Mouse (Mus musculus) thymus, postnatal 4 days (tissue): ENCODE measurements at regions not wholly inside any gene's neighbourhood (a gene's known extent, or its start where the extent isn't known, plus 50 kb on each side); places are given as distances from the start of the nearest gene placed in this dataset.
A peak's percentile ranks its signal among the peaks of the same experiment; 100 is the strongest.

Source experiments
- DNase-seq: peaks from one replicate; pipeline ENCODE4 v3.0.0; 2021

- no peak for DNase-seq
These were observed 54.0 kb upstream of the Enpep start for GRCm38 (mm10) chr3:129386522-129386921.

- no peak for DNase-seq
These were observed 58.0 kb upstream of the Enpep start for GRCm38 (mm10) chr3:129390506-129390905.

- no peak for DNase-seq
These were observed 59.6 kb upstream of the Enpep start for GRCm38 (mm10) chr3:129391888-129392813.

GRCm38 (mm10) chr3:129392814-129393804 is 60.6 kb upstream of the Enpep start:
- DNase-seq, result no peak

- no peak for DNase-seq
These were observed 65.0 kb upstream of the Enpep start for GRCm38 (mm10) chr3:129397481-129397880.

GRCm38 (mm10) chr3:129400092-129400924 is 67.8 kb upstream of the Enpep start:
- no peak for DNase-seq

GRCm38 (mm10) chr3:129411389-129412054 is 79.0 kb upstream of the Enpep start:
- no peak for DNase-seq

GRCm38 (mm10) chr3:129412126-129412960 is 79.8 kb upstream of the Enpep start:
- no peak for DNase-seq

GRCm38 (mm10) chr3:129412961-129413246 is 80.4 kb upstream of the Enpep start:
- no peak for DNase-seq

GRCm38 (mm10) chr3:129415656-129416055 is 83.1 kb upstream of the Enpep start:
- DNase-seq, result no peak

GRCm38 (mm10) chr3:129416337-129416736 is 83.8 kb upstream of the Enpep start:
- DNase-seq, result no peak

GRCm38 (mm10) chr3:129421620-129422239 is 89.2 kb upstream of the Enpep start:
- peak; percentile 74 for DNase-seq

- DNase-seq, result no peak
These were observed 96.2 kb upstream of the Enpep start for GRCm38 (mm10) chr3:129428750-129429149.

GRCm38 (mm10) chr3:129429161-129430111 is 96.9 kb upstream of the Enpep start:
- peak; percentile 50 for DNase-seq

GRCm38 (mm10) chr3:129434056-129434455 is 98.1 kb upstream of the Elovl6 start:
- DNase-seq, result peak; percentile 17

GRCm38 (mm10) chr3:129437687-129438086 is 94.5 kb upstream of the Elovl6 start:
- DNase-seq, result no peak

GRCm38 (mm10) chr3:129442756-129443155 is 89.4 kb upstream of the Elovl6 start:
- no peak for DNase-seq

GRCm38 (mm10) chr3:129444221-129444620 is 87.9 kb upstream of the Elovl6 start:
- no peak for DNase-seq

GRCm38 (mm10) chr3:129445961-129446360 is 86.2 kb upstream of the Elovl6 start:
- DNase-seq, result no peak
